Mouse (Mus musculus): ENCODE data around the gene E130208F15Rik. TPM values are rescaled to one million over a fixed set of nuclear protein-coding genes. Genes with fewer than 3 reads are reported as not detected.

Gene E130208F15Rik
- polyA plus RNA-seq, 1 experiment from 2014 or later = 3.7 TPM

GRCm38 (mm10) chr7:30310136-30310535, 11.4 kb upstream of the E130208F15Rik start:
- H3K4me1 ChIP-seq (replicated peaks) = peaks cover 38% of the 10 kb centered on the region
- no peaks in the 10 kb centered on the region; the same call in 1 of the 2 replicates for H3K27me3 ChIP-seq (ENCODE audit: insufficient read depth, poor library complexity, severe bottlenecking)
- WGBS = 91% methylated on average over 12 of the region's 12 CpGs
- no peak overlapping the region; the same call in 1 of the 2 replicates for H3K4me3 ChIP-seq
- no peak overlapping the region for H3K27ac ChIP-seq
- peaks cover 55% of the 10 kb centered on the region for H3K36me3 ChIP-seq
- no peak for DNase-seq (ENCODE audit: low spot score)
- no peaks in the 10 kb centered on the region for H3K9me3 ChIP-seq

- Histone ChIP-seq H3K4me3 (no peak overlapping the region), H3K27me3 (ENCODE audit: insufficient read depth, poor library complexity, severe bottlenecking) (no peaks in the 10 kb centered on the region; the same call in 1 of the 2 replicates), H3K36me3 (peaks cover 41% of the 10 kb centered on the region), H3K4me1 (replicated peaks) (peaks cover 30% of the 10 kb centered on the region), H3K9me3 (no peaks in the 10 kb centered on the region), H3K27ac (no peak overlapping the region)
- DNase-seq (ENCODE audit: low spot score) = no peak
- 53% methylated on average over 27 of the region's 27 CpGs for WGBS
Measured at GRCm38 (mm10) chr7:30313666-30314320, 7.7 kb upstream of the E130208F15Rik start.

- peak; percentile 53 for DNase-seq (ENCODE audit: low spot score)
- Histone ChIP-seq H3K36me3 (peaks cover 43% of the 10 kb centered on the region), H3K9me3 (no peaks in the 10 kb centered on the region), H3K27me3 (ENCODE audit: insufficient read depth, poor library complexity, severe bottlenecking) (no peaks in the 10 kb centered on the region; the same call in 1 of the 2 replicates), H3K4me1 (replicated peaks) (peaks cover 22% of the 10 kb centered on the region), H3K27ac (peak within 1 kb of the TSS; percentile 79), H3K4me3 (peak within 1 kb of the TSS; percentile 43)
- 2% methylated on average over 9 of the region's 9 CpGs for WGBS
Measured at GRCm38 (mm10) chr7:30314721-30315155, 6.8 kb upstream of the E130208F15Rik start, which contains the start of gene Syne4. Gene Syne4 (plus strand): TSS chr7:30314807.

GRCm38 (mm10) chr7:30315559-30316529, 5.7 kb upstream of the E130208F15Rik start:
- H3K27me3 ChIP-seq (ENCODE audit: insufficient read depth, poor library complexity, severe bottlenecking) = no peaks in the 10 kb centered on the region; the same call in 1 of the 2 replicates
- H3K4me1 ChIP-seq (replicated peaks) = peaks cover 22% of the 10 kb centered on the region
- peak overlapping the region; percentile 79 for H3K27ac ChIP-seq
- no peak for DNase-seq (ENCODE audit: low spot score)
- H3K4me3 ChIP-seq = peak overlapping the region; percentile 43
- no peaks in the 10 kb centered on the region for H3K9me3 ChIP-seq
- WGBS = 83% methylated on average over 13 of the region's 13 CpGs
- peaks cover 36% of the 10 kb centered on the region for H3K36me3 ChIP-seq

DNA sequence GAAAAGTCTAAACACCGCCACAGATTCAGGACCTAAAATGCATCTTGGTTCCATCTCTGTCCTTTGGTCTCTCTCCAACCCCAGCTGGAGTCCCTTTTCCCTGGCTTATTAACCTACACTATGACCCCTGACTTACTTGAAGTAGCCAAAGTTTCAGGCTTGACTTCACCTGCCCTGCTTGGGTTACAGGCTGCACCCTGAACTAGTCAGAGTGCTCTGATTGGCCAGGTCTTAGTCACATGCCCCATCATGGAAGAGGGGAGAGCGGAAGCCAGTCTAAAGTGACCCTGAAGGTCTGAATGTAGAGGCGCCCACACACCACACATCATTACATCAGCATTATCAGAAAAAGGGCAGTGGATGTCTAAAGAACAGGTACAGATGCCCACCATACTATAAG, 3.4 kb upstream of the E130208F15Rik start:
- no peak for DNase-seq (ENCODE audit: low spot score)
- no peak overlapping the region for H3K27ac ChIP-seq
- H3K27me3 ChIP-seq (ENCODE audit: insufficient read depth, poor library complexity, severe bottlenecking) = no peaks in the 10 kb centered on the region; the same call in 1 of the 2 replicates
- H3K4me3 ChIP-seq = no peak overlapping the region
- 83% methylated on average over 3 of the region's 3 CpGs for WGBS
- H3K9me3 ChIP-seq = no peaks in the 10 kb centered on the region
- peaks cover 16% of the 10 kb centered on the region for H3K36me3 ChIP-seq
- H3K4me1 ChIP-seq (replicated peaks) = peaks cover 38% of the 10 kb centered on the region

DNA sequence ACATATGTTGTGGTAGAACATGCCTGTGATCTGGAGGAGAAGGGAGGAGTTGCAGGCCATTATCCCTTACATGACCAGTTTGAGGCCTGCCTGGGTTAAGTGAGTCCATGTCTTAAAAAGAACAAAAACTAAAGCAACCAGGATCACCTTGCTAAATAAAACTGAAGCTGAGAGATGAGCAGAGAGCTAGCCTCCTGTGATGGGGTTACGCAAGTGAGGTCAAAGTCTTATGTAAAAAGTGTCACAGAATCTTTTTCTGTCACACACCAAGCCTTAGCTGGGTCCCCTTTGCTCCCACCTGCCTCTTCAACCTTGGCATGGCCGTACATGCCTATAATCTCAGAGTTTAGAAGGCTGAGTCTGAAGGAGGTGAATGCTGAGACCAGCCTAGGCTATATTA, 594 bp upstream of the E130208F15Rik start:
- peaks cover 10% of the 10 kb centered on the region; the same call in 1 of the 2 replicates for H3K36me3 ChIP-seq
- 83% methylated on average over 2 of the region's 2 CpGs for WGBS
- no peaks in the 10 kb centered on the region for H3K27me3 ChIP-seq (ENCODE audit: insufficient read depth, poor library complexity, severe bottlenecking)
- H3K4me3 ChIP-seq = peak overlapping the region; percentile 88
- no peak for DNase-seq (ENCODE audit: low spot score)
- H3K9me3 ChIP-seq = 0 out of 2 replicates have a peak, but pooled peaks cover 4% of the 10 kb centered on the region
- no peak overlapping the region for H3K27ac ChIP-seq
- peaks cover 19% of the 10 kb centered on the region for H3K4me1 ChIP-seq (replicated peaks)

GRCm38 (mm10) chr7:30322285-30322667, 736 bp downstream of the E130208F15Rik start:
- peak; percentile 96 for DNase-seq (ENCODE audit: low spot score)
- Histone ChIP-seq H3K36me3 (peaks cover 4% of the 10 kb centered on the region; the same call in 1 of the 2 replicates), H3K27me3 (ENCODE audit: insufficient read depth, poor library complexity, severe bottlenecking) (peaks cover 4% of the 10 kb centered on the region; the same call in 1 of the 2 replicates), H3K9me3 (0 out of 2 replicates have a peak, but pooled peaks cover 4% of the 10 kb centered on the region), H3K4me1 (replicated peaks) (peaks cover 22% of the 10 kb centered on the region), H3K4me3 (peak overlapping the region; percentile 88), H3K27ac (peak overlapping the region; percentile 92)
- 0% methylated on average over 20 of the region's 20 CpGs for WGBS

GRCm38 (mm10) chr7:30322865-30323264, 1.3 kb downstream of the E130208F15Rik start:
- Histone ChIP-seq H3K4me1 (replicated peaks) (peaks cover 22% of the 10 kb centered on the region), H3K27ac (peak overlapping the region; percentile 92), H3K9me3 (0 out of 2 replicates have a peak, but pooled peaks cover 4% of the 10 kb centered on the region), H3K36me3 (0 out of 2 replicates have a peak, but pooled peaks cover 2% of the 10 kb centered on the region), H3K27me3 (ENCODE audit: insufficient read depth, poor library complexity, severe bottlenecking) (peaks cover 6% of the 10 kb centered on the region; the same call in 1 of the 2 replicates), H3K4me3 (peak overlapping the region; percentile 88)
- no peak for DNase-seq (ENCODE audit: low spot score)
- WGBS = 34% methylated on average over 6 of the region's 6 CpGs

DNA sequence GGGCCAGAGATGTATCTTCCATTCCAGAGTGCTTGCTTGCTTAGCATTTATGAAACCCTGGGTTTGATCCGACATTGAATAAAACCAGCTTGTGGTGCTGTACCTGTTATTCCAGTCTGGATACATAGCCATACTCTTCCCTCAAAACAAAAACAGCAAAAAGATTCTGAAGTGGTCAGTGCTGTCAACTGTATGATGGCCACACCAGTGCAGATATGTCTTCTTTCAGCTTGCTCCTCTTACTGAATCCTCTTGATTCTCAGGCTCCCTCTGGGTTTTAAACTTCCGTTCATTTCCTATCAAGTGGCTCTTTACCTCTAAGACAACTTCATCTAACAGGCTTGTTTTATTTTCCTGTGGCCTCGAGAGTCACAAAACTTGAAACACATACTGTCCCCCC, 2.3 kb downstream of the E130208F15Rik start, which contains the start of gene Sdhaf1:
Gene Sdhaf1, minus strand, starts transcription at position 101 of the 400 bp plus-strand sequence.
- DNase-seq (ENCODE audit: low spot score) = no peak
- Histone ChIP-seq H3K4me1 (replicated peaks) (peaks cover 22% of the 10 kb centered on the region), H3K4me3 (peak within 1 kb of the TSS; percentile 88), H3K27me3 (ENCODE audit: insufficient read depth, poor library complexity, severe bottlenecking) (peaks cover 6% of the 10 kb centered on the region; the same call in 1 of the 2 replicates), H3K27ac (peak within 1 kb of the TSS; percentile 92), H3K9me3 (0 out of 2 replicates have a peak, but pooled peaks cover 4% of the 10 kb centered on the region), H3K36me3 (0 out of 2 replicates have a peak, but pooled peaks cover 2% of the 10 kb centered on the region)
- WGBS = 79% methylated on average over 3 of the region's 3 CpGs

DNA sequence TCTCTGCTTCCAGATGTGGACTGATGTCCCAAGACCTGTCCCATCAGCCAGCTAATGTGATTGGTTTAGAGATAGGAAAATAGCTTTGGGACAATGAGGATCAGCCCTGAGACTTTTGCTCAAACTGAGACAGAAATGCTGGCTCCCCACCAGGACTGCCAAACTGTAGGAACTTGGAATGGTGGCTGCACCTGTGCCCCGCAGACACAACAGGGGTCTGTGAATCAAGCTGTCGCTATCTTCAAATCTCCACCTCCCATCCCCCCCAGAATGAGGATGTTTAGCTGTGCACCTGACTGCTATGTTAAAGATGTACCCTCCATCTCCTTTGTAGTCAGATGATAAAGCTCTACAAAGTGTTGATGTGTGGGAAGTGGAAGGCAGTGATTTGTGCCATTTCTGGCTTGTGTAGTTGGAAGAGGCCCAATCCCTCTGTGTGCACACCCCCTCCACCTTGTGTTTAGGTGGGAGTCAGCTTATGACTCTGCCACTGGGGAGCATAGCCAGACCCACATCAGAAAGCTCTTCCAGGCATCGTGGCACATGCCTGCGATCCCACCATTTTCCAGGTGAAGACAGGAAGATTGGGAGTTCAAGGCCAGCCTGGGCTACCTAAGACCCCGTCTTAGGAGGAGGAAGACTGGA, 2.9 kb downstream of the E130208F15Rik start:
- no peak for DNase-seq (ENCODE audit: low spot score)
- H3K36me3 ChIP-seq = no peaks in the 10 kb centered on the region
- WGBS = 88% methylated on average over 5 of the region's 5 CpGs

DNA sequence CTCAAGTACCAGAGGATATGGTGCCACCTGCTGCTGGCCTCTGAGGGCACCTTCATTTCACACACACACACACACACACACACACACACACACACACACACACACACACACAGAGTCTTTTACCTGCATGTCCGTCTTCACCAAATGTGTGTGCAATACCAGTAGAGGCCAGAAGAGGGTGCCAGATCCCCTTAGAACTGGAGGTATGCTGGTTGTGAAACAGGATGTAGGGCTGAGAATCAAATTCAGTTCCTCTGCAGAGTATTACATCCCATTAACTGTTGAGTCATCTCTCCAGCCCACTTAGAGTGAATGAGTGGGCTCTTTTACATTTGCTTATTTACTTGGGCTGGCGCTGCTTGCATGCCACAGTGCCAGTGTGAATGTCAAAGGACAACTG, 3.8 kb downstream of the E130208F15Rik start:
- Histone ChIP-seq H3K9me3 (0 out of 2 replicates have a peak, but pooled peaks cover 4% of the 10 kb centered on the region), H3K4me1 (replicated peaks) (peaks cover 22% of the 10 kb centered on the region), H3K36me3 (no peaks in the 10 kb centered on the region), H3K27ac (no peak overlapping the region), H3K27me3 (ENCODE audit: insufficient read depth, poor library complexity, severe bottlenecking) (peaks cover 6% of the 10 kb centered on the region; the same call in 1 of the 2 replicates), H3K4me3 (no peak overlapping the region)
- peak; percentile 60 for DNase-seq (ENCODE audit: low spot score)
- 51% methylated on average over 2 of the region's 2 CpGs for WGBS

More for the DNA sequence above, 2.9 kb downstream of the E130208F15Rik start:
- Histone ChIP-seq H3K4me3 (no peak overlapping the region), H3K27ac (no peak overlapping the region), H3K27me3 (ENCODE audit: insufficient read depth, poor library complexity, severe bottlenecking) (peaks cover 6% of the 10 kb centered on the region; the same call in 1 of the 2 replicates), H3K4me1 (replicated peaks) (peaks cover 22% of the 10 kb centered on the region), H3K9me3 (0 out of 2 replicates have a peak, but pooled peaks cover 4% of the 10 kb centered on the region)

DNA sequence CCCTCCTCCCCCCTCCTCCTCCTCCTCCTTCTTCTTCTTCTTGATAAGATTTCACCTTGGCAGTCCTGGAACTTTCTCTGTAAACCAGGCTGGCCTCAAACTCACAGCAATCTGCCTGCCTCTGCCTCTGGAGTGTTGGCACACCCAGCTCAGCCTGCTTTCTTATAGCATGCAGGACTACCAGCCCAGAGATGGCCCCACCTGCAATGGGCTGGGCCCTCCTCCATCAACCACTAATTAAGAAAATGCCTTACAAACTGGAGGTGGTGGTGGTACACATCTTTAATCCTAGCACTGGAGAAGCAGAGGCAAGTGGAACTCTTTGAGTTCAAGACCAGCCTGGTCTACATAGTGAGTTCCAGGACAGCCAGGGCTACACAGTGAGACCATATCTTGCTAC, 4.9 kb downstream of the E130208F15Rik start:
- H3K27me3 ChIP-seq (ENCODE audit: insufficient read depth, poor library complexity, severe bottlenecking) = peaks cover 6% of the 10 kb centered on the region; the same call in 1 of the 2 replicates
- H3K4me3 ChIP-seq = no peak overlapping the region
- DNase-seq (ENCODE audit: low spot score) = no peak
- H3K27ac ChIP-seq = no peak overlapping the region
- peaks cover 21% of the 10 kb centered on the region for H3K4me1 ChIP-seq (replicated peaks)
- H3K36me3 ChIP-seq = no peaks in the 10 kb centered on the region
- 0 out of 2 replicates have a peak, but pooled peaks cover 4% of the 10 kb centered on the region for H3K9me3 ChIP-seq
